Mouse (Mus musculus) 416B (cell line): ENCODE data around the gene Cdk13.

ENCODE experiments used
- DNase-seq: peaks from one replicate; pipeline ENCODE4 v3.0.0; 2011; ENCODE audit warnings: low read depth

The Cdk13 gene

GRCm38 (mm10) chr13:17762405-17762804 is 42.5 kb downstream of the Cdk13 start:
- no peak for DNase-seq

DNA sequence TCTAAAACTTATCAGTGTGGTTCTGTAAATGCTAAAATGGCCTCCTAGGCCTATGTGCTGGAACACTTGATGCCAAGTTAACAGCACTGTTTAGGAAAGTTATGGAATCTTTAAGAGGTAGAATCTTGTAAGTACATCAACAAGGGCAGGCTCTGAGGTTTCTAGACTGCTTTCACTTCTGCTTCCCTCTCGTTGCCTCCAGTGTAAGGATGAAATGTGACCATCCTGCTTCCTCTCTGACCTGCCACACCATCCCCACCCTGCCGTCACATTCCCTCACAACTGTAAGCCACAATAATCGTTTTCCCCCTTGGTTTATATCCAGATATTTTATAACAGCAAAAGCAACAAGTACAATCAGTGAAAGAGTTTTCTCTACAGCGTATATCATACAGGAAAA is 49.9 kb downstream of the Cdk13 start:
- peak; percentile 39 for DNase-seq

- DNase-seq, result no peak
Observed at GRCm38 (mm10) chr13:17728798-17729197, 76.1 kb downstream of the Cdk13 start.

DNA sequence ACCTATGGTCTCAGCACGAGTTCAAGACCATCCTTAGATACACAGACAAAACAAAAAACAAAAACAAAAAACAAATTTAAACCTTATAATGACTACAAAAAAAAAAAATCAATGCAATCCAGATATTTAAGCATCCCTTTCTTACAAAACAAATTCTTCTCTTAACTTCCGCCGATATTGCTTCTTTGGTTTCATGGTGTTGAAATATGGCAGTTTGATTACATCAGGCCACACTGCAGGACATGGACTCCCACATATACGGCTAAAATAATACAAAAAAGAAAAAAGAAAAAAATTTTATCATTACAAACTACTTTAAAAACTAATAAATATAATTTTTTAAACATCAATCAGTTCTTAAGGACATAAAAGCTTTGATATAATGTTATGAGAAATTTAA is 77.0 kb downstream of the Cdk13 start:
- peak; percentile 40 for DNase-seq

- no peak for DNase-seq
Observed at GRCm38 (mm10) chr13:17717357-17717756, 87.5 kb downstream of the Cdk13 start.

DNA sequence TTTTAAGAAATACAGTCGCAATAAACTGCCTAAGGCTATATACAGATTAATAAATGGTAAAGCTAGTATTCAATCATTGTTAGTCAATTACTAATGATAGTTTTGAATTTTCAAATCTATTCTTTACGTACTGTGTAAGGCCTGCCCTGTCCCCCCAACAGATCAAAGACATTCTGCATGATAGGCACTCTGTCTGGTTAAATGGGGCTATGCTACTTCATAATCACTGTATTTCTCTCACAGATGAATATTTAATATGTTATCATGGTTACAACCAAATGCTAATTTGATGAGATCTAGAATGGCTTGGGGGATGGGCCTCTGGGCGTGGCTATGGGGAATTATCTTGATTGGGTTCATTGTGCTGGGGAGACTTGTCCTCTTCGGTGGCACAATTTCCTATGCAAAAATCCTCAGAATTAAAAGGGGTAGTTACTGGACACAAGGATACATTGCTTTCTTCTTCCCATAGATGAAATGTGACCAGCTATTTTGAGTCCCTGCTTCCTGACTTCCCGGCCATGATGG is 96.0 kb downstream of the Cdk13 start:
- no peak for DNase-seq

DNA sequence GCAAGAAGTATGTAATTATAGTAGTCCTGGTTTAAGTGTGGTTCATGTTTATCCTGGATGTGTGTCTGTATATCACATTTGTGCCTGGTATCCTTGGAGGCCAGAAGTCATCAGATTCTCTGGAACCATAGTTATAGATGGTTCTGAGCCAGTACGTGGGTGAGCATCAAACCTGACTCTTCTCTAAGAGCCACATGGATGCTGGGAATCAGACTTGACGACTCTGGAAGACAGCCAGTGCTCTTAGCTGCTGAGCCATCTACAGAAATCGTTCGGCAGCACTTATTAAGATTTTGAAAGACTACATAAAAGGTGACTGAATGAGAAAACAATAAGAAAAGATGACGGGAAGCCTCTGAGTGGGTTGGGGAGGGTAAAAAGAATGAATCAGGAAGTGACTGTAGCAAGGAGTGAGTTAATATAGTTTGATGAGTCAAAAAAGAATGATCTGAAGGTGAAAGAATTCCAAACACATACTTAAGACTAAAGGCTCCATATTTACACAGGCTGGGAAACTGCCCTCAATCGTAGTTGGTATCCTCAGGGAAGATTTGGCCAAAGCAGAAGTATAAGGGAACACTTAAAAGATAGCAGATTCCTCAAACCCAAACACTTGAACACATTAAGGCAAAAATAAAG is 99.6 kb downstream of the Cdk13 start:
- DNase-seq, result no peak

DNA sequence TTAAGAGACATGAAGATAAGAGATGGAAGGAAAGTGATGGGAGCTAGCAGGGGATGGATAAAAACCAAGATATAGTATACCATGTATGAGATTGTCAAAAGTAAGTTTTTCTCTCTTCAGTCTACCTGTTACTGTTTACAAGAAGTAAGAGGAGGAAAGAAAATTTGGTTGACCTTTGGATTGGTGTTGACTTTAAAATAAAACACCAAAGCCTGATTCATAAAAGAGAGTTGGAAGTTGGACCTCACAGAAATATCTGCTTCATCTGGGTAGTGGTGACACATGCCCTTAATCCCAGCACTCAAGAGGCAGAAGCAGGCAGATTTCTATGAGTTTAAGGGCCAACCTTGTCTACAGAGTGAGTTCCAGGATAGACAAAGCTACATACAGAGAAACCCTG is 102.6 kb downstream of the Cdk13 start:
- no peak for DNase-seq

DNA sequence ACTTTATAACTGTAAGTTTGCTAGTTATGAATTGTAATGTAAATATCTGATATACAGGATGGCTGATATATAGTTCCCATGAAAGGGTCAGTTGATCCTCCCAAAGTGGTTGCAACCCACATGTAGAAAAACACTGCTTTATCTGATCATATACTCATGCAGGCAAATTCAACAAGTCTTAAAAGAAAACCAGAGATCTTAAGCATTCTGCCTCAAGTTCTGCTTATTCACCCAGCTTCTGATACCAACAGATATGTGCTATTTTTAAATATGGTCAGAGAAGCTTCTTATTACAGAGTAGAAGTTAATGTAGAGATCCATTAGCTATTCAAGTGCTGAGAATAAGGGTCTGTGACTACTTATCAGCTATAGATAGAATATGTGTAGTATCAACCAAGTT is 103.6 kb downstream of the Cdk13 start:
- DNase-seq, result peak; percentile 29

DNA sequence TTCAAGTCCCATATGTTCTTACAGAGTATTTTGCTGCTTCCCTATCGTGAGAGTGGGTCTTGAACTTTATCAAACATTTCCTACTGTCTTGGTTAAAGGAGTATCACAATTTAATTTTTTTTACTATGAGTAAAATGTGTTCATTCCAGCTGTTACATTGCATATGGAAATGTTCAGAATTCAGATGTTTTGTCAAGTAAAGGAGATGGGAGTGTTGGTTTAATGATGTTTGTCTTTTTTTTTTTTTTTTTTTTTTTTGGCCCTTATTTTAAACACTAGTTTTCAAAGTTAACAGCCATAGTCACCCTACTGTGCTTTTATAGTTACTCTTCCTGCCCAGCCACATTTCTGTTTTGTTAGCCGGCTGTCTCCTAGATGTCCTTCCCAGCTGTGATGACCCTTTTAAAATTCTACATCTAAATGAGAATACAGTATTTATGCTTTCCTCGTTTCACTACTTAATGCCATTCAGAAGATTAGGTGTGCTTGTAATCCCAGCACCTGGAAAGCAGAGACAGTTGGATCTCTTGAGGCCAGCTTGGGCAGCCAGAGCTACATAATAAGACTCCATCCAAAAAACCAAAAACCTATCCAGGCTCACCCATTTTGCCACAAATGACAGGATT is 104.7 kb downstream of the Cdk13 start:
- no peak for DNase-seq

GRCm38 (mm10) chr13:17695898-17696580 is 108.9 kb downstream of the Cdk13 start:
- DNase-seq, result peak; percentile 48

DNA sequence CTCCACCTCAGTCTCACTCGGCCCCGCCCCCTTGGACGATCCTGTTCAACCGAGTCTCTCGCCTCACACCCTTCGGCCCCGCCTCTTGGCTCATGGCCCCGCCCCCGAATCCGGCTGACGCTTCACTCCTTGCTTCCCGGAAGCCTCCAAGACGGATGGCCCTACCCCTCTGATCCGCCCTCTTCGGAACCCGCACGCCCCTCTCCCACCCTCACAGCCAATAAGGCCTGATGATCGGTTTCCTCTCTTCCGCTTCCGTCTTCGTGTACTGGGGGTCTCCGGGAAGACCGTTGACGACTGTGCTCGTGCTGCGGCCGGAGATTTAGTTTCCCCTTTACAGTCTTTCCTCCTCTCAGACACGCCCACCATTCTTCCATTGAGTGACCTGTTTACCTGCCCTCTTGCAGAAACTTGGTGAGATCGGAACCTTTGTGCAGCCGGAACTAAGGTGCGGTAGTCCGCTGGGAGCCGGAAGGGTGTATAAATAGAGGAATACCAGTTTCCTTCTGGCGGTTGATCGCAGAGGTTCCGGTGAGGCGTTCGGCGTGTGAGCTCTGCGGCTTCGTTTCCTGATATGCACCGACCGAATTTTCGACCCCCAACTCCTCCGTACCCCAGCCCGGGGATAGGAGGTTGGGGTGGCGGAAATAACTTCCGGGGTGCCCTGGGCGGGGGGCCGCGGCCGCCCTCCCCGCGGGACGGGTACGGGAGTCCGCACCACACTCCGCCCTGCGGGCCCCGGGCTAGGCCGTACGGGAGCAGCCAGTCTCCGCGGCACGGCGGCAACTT is 109.8 kb downstream of the Cdk13 start, which contains the start of the genes Mplkip and Sugct:
TSS of gene Mplkip (plus strand) at position 282 of the 789 bp plus-strand sequence.
TSS of gene Sugct (minus strand) at position 643 of the 789 bp plus-strand sequence.
- DNase-seq, result peak; percentile 100

DNA sequence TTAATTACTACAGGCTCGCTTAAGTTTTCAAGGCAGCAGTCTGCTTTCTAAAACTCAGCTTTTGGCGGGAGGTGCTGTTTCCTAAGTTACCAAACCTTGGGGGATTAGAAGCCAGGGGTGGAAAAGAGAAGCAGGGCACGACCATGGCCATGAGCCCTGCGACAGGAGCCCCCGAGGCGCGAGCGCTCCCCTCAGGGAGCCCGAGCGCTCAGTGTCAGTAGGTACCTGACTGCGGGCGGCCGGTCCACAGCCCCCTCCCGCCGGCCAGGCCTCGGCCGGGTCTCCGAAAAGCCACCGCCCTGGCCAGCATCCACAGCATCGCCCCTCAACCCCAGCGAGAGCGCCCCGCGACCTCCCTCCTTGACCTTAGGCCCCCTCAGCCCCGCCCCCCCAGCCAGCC is 110.5 kb downstream of the Cdk13 start:
- DNase-seq, result peak; percentile 74

- DNase-seq, result peak; percentile 85
Observed at GRCm38 (mm10) chr13:17693816-17694215, 111.1 kb downstream of the Cdk13 start.

- no peak for DNase-seq
Observed at GRCm38 (mm10) chr13:17691436-17691835, 113.5 kb downstream of the Cdk13 start.

GRCm38 (mm10) chr13:17690686-17691085 is 114.2 kb downstream of the Cdk13 start:
- no peak for DNase-seq

DNA sequence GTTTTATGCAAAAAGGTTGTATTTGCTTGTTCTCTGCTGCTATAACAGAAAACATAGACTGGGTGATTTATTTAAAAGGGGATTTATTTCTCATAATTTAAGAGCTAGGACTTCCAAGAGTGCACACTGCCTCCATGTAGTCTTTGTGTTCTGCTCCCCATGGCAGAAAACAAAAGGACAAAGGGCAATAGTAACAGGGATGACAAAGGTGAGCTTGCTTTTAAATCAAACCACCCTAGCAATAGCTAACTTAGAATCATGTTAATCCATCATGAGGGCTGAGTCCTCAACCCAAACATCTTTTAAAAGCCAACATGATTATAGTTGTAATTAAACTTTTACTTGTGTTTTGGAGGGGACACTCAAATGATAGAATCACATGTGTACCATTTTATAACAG is 115.4 kb downstream of the Cdk13 start:
- DNase-seq, result no peak

DNA sequence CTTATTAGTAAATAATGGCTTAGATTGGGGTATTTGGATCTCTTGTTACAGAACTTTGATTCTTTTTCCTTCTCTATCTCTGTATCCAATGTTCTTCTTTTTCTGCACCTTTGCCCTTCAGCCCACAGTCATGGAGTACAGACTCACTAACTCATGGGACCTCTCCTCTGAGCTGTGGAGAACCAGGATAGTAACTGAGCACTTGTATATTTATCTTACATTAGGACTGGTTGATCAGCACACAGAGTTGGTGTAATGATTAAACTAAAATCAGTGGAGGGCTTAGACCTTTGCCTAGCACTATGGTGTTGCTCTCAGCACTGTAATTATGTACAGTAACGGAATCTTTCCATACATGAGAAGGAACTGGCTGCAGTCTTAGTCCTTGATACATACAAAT is 133.8 kb downstream of the Cdk13 start:
- DNase-seq, result no peak

- DNase-seq, result no peak
Observed at GRCm38 (mm10) chr13:17667380-17667779, 137.5 kb downstream of the Cdk13 start.
